Mouse (Mus musculus): ENCODE data around the gene Lsm8. TPM values are rescaled to one million over a fixed set of nuclear protein-coding genes. Genes with fewer than 3 reads are reported as not detected.
"Not testable (repeated sequence)": the region's sequence is repeated elsewhere in the genome, so short reads cannot be mapped to it uniquely, and the experiment has no call there.

Lsm8 gene
- polyA plus RNA-seq, 1 experiment from 2014 or later, result 197 TPM

DNA sequence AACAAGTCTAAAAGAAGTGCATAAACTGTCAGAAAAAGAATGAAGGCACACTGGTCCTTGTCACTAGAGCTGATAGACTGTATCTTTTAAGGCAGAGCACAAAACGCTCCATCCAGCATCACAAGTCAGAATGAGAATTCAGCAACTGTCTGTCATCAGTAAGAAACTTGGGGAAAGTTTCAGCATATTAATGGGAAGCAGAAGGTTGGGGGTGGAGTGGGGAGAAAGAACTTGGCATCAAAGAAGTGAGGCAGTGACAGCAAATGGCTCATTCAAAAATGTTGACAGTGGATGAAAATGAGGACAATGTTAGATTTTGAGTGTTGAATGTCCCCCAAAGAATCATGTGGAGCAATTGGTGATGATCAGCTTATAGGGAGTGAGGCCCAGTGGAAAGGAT lies 15.4 kb upstream of the Lsm8 start:
- H3K27me3 ChIP-seq (ENCODE audit: insufficient read depth, low read length), result no peaks in the 10 kb centered on the region
- DNase-seq (no peak), ATAC-seq (ENCODE audit: insufficient read depth) (no peak)
- no peak for TF ChIP-seq CTCF (IDR thresholded peaks at IDR 0.05; ENCODE audit: low read depth)
- no peak overlapping the region for H3K4me3 ChIP-seq (ENCODE audit: low read depth, low read length)
- H3K4me2 ChIP-seq, result no peak overlapping the region
- no peaks in the 10 kb centered on the region for H3K36me3 ChIP-seq (ENCODE audit: insufficient read depth)
- 66% methylated on average over 1 of the region's 1 CpGs for WGBS
- H3K9me3 ChIP-seq (ENCODE audit: low read depth, low read length), result no peaks in the 10 kb centered on the region
- no peaks in the 10 kb centered on the region for H3K4me1 ChIP-seq (ENCODE audit: insufficient read depth)
- H3K9ac ChIP-seq, result no peak overlapping the region
- H3K27ac ChIP-seq (ENCODE audit: low read depth), result no peak overlapping the region

DNA sequence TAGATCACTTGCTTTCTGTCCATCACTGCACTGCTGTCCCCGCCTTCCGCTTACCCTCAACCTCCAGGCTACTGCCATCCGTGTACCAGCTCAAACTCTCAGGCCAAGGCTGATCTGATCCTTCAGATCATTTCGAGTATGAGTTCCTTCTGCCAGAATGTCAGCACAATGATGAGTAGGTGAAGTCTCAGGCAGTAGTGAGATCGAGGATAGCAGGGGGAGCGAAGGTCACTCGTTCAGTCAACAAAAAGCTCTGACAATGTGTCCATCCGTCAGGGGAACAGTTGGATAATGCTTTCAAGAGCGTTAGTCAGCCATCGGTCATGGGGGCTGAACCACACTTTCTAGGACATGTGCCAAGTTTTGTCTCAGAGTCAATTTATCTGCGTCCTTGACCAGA lies 3.9 kb upstream of the Lsm8 start:
- H3K27me3 ChIP-seq (ENCODE audit: insufficient read depth, low read length); H3K36me3 ChIP-seq (ENCODE audit: insufficient read depth); H3K27ac ChIP-seq (ENCODE audit: low read depth); H3K4me1 ChIP-seq (ENCODE audit: insufficient read depth); H3K9me3 ChIP-seq (ENCODE audit: low read depth, low read length); ATAC-seq (ENCODE audit: insufficient read depth); H3K4me3 ChIP-seq (ENCODE audit: low read depth, low read length); H3K4me2 ChIP-seq; H3K9ac ChIP-seq; DNase-seq: not testable (repeated sequence)
- 40% methylated on average over 4 of the region's 11 CpGs for WGBS

DNA sequence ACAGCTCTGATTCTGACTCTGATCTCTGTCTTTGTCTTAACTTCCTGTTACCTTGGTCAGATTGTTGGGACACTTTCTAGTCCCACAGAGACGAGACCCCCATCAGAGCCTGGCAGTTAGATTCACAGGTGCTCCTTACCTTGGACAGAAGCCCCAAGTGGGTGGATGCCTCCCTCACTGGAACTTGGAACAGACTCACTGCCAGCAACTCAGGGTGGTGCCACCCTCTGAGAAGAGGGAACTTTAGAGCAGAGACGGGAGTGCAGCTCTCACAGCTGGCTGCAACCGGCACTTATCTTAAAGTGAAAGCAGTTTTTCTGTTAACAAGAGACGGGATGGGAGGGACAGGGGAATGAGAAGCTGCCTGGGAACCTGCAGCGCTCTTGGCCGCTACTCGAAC lies 2.8 kb upstream of the Lsm8 start:
- not testable (repeated sequence) for DNase-seq; H3K4me2 ChIP-seq; H3K27ac ChIP-seq (ENCODE audit: low read depth); H3K27me3 ChIP-seq (ENCODE audit: insufficient read depth, low read length); H3K4me1 ChIP-seq (ENCODE audit: insufficient read depth); H3K9ac ChIP-seq; H3K4me3 ChIP-seq (ENCODE audit: low read depth, low read length); H3K36me3 ChIP-seq (ENCODE audit: insufficient read depth); H3K9me3 ChIP-seq (ENCODE audit: low read depth, low read length); ATAC-seq (ENCODE audit: insufficient read depth)
- 41% methylated on average over 5 of the region's 7 CpGs for WGBS

DNA sequence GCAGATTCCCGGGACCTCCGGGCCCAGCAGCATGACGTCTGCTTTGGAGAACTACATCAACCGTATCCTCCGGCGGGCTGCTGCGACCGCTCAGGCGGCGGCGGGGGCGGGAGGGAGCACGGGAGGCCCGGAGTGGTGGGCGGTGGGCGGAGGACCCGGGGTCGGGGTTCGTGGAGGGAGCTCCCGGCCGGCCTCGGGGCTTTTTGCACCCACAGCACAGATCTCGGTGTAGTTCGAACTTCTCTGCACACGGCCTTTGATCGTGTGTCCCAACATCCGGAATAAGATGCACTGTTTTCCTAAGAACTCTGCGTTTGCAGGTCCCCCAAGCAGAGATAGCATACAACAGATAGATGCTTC lies 303 bp downstream of the Lsm8 start:
- Histone ChIP-seq H3K36me3 (ENCODE audit: insufficient read depth) (peaks cover 23% of the 10 kb centered on the region), H3K9me3 (ENCODE audit: low read depth, low read length) (no peaks in the 10 kb centered on the region), H3K9ac (peak overlapping the region; percentile 98), H3K27me3 (ENCODE audit: insufficient read depth, low read length) (no peaks in the 10 kb centered on the region), H3K4me2 (peak overlapping the region; percentile 83), H3K27ac (ENCODE audit: low read depth) (peak overlapping the region; percentile 97), H3K4me1 (ENCODE audit: insufficient read depth) (peaks cover 7% of the 10 kb centered on the region), H3K4me3 (ENCODE audit: low read depth, low read length) (peak overlapping the region; percentile 83)
- under 1% methylated on average over 28 of the region's 28 CpGs for WGBS
- DNase-seq, result no peak
- TF ChIP-seq CTCF (IDR thresholded peaks at IDR 0.05; ENCODE audit: low read depth), result no peak
- peak; percentile 76; the same call in 1 of the 2 replicates for ATAC-seq (ENCODE audit: insufficient read depth)

- TF ChIP-seq CTCF (IDR thresholded peaks at IDR 0.05; ENCODE audit: low read depth), result no peak
- Histone ChIP-seq H3K4me3 (ENCODE audit: low read depth, low read length) (no peak overlapping the region), H3K4me1 (ENCODE audit: insufficient read depth) (peaks cover under 1% of the 10 kb centered on the region; the same call in 1 of the 2 replicates), H3K36me3 (ENCODE audit: insufficient read depth) (peaks cover 54% of the 10 kb centered on the region), H3K4me2 (no peak overlapping the region), H3K27me3 (ENCODE audit: insufficient read depth, low read length) (no peaks in the 10 kb centered on the region), H3K9me3 (ENCODE audit: low read depth, low read length) (no peaks in the 10 kb centered on the region), H3K9ac (no peak overlapping the region), H3K27ac (ENCODE audit: low read depth) (no peak overlapping the region)
- ATAC-seq (ENCODE audit: insufficient read depth) (no peak), DNase-seq (no peak)
These were observed 6.9 kb downstream of the Lsm8 start for GRCm38 (mm10) chr6:18855323-18855722.

DNA sequence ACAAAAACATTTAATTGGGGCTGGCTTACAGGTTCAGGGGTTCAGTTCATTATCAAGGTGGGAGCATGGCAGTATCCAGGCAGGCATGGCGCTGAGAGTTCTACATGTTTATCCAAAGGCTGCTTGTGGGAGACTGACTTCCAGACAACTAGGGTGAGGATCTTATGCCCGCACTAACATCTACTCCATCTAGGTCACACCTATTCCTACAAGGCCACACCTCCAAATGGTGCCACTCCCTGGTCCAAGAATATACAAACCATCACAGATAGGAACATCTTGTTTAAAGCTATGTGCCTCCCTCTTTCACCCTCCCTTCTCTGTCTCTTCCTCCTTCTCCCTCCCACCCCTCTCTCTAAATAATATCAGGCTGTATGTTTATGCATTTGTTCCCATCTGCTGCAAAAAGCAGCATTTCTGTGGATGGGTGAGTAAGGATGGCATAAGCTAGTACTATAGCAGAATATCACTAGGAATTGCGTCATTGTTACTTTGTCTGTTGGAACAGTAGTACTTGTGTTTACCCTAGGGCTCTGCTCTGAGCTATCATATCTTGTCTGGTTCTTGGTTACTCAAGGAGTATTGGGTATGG lies 8.2 kb downstream of the Lsm8 start:
- no peak overlapping the region for H3K4me3 ChIP-seq (ENCODE audit: low read depth, low read length)
- no peak for DNase-seq
- no peak overlapping the region for H3K4me2 ChIP-seq
- 95% methylated on average over 3 of the region's 3 CpGs for WGBS
- H3K4me1 ChIP-seq (ENCODE audit: insufficient read depth), result no peaks in the 10 kb centered on the region
- no peaks in the 10 kb centered on the region for H3K9me3 ChIP-seq (ENCODE audit: low read depth, low read length)
- H3K36me3 ChIP-seq (ENCODE audit: insufficient read depth), result peaks cover 45% of the 10 kb centered on the region
- ATAC-seq (ENCODE audit: insufficient read depth), result no peak
- H3K27ac ChIP-seq (ENCODE audit: low read depth), result no peak overlapping the region
- no peak overlapping the region for H3K9ac ChIP-seq
- no peaks in the 10 kb centered on the region for H3K27me3 ChIP-seq (ENCODE audit: insufficient read depth, low read length)
- no peak for TF ChIP-seq CTCF (IDR thresholded peaks at IDR 0.05; ENCODE audit: low read depth)

DNA sequence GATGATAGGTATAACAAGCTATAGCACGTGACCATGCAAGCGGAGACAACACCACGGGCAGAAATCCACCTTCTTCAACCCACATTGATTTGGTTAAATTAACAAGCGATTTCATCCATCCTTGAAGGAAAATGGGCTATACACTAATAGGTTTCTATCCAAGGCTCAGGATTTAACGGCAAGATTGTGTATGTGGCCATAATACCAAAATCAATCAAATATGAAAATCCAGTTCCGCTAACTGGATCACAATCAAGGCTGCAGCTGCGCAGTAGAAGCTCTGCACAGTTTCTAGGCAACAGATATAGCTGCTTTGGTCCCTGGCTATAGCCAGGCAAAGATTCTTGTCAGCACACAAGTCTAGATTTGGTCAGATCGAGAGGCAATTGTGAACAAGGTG lies 17.6 kb downstream of the Lsm8 start, which contains the start of gene Ankrd7:
Ankrd7 (plus strand) TSS at position 301 of the 400 bp plus-strand sequence.
- Histone ChIP-seq H3K36me3 (ENCODE audit: insufficient read depth) (no peaks in the 10 kb centered on the region), H3K9ac (no peak within 1 kb of the TSS), H3K4me3 (ENCODE audit: low read depth, low read length) (no peak within 1 kb of the TSS), H3K27me3 (ENCODE audit: insufficient read depth, low read length) (no peaks in the 10 kb centered on the region), H3K9me3 (ENCODE audit: low read depth, low read length) (no peaks in the 10 kb centered on the region), H3K4me2 (no peak within 1 kb of the TSS), H3K4me1 (ENCODE audit: insufficient read depth) (no peaks in the 10 kb centered on the region), H3K27ac (ENCODE audit: low read depth) (no peak within 1 kb of the TSS)
- DNase-seq, result no peak
- no peak for ATAC-seq (ENCODE audit: insufficient read depth)
- TF ChIP-seq CTCF (IDR thresholded peaks at IDR 0.05; ENCODE audit: low read depth), result no peak
- WGBS, result 95% methylated on average over 8 of the region's 8 CpGs

GRCm38 (mm10) chr6:18889030-18889429 lies 40.7 kb downstream of the Lsm8 start:
- DNase-seq, result no peak
- ATAC-seq (ENCODE audit: insufficient read depth), result no peak
- no peaks in the 10 kb centered on the region for H3K4me1 ChIP-seq (ENCODE audit: insufficient read depth)
- no peak overlapping the region for H3K9ac ChIP-seq
- H3K27me3 ChIP-seq (ENCODE audit: insufficient read depth, low read length), result no peaks in the 10 kb centered on the region
- no peak overlapping the region for H3K4me3 ChIP-seq (ENCODE audit: low read depth, low read length)
- no peaks in the 10 kb centered on the region for H3K36me3 ChIP-seq (ENCODE audit: insufficient read depth)
- no peaks in the 10 kb centered on the region for H3K9me3 ChIP-seq (ENCODE audit: low read depth, low read length)
- no peak for TF ChIP-seq CTCF (IDR thresholded peaks at IDR 0.05; ENCODE audit: low read depth)
- no peak overlapping the region for H3K4me2 ChIP-seq
- no peak overlapping the region for H3K27ac ChIP-seq (ENCODE audit: low read depth)
- WGBS, result 63% methylated on average over 2 of the region's 2 CpGs

All from lung, embryonic 14.5 days (tissue).